Mouse (Mus musculus) liver, embryonic 14.5 days (tissue): ENCODE measurements around the gene Siva1.

Source experiments
- CTCF ChIP-seq: IDR thresholded peaks from 2 replicates; pipeline ENCODE4 v1.5.1; 2016; ENCODE audit warnings: antibody characterized with exemption, low read depth, control low read depth
- EP300 ChIP-seq: IDR thresholded peaks from 2 replicates; pipeline ENCODE4 v1.6.1; 2016; ENCODE audit warnings: antibody characterized with exemption, low read depth

- no peak for TF ChIP-seq CTCF
- TF ChIP-seq EP300: no peak; the same call in 1 of the 2 replicates
Measured at GRCm38 (mm10) chr12:112644180-112644854, at the start of gene Siva1.
